Mouse (Mus musculus): Measurements from ENCODE around the gene Nrxn2. TPM values are rescaled to one million over a fixed set of nuclear protein-coding genes. Genes with fewer than 3 reads are reported as not detected.

Nrxn2 gene
- total and polyA plus RNA-seq, 3 experiments, result 0.20 to 0.71 (median 0.30) TPM

- Histone ChIP-seq H3K27ac (ENCODE audit: insufficient read depth, low read depth) (no peak overlapping the region), H3K36me3 (replicated peaks in 1 of 2; ENCODE audit: control insufficient read depth in 1 of 2, insufficient read depth in 1 of 2, low read length in 1 of 2) (no peaks in the 10 kb centered on the region), H3K27me3 (replicated peaks) (peaks cover 87% of the 10 kb centered on the region), H3K79me2 (replicated peaks; ENCODE audit: control insufficient read depth, extremely low read depth, insufficient read depth, poor library complexity, severe bottlenecking) (no peaks in the 10 kb centered on the region), H3K9ac (ENCODE audit: insufficient read depth, low read depth) (no peak overlapping the region), H3K4me1 (ENCODE audit: control insufficient read depth in 1 of 2, insufficient read depth in 2 of 2) (peaks cover 0 to 7% of the 10 kb centered on the region in 2 experiments; a peak in 3 of 4 replicates), H3K9me3 (replicated peaks; ENCODE audit: low read length) (no peaks in the 10 kb centered on the region), H3K4me2 (ENCODE audit: insufficient read depth, low read depth, poor library complexity, severe bottlenecking) (no peak overlapping the region), H3K4me3 (replicated peaks in 1 of 3; ENCODE audit: low read depth in 2 of 3, low read length in 2 of 3, poor library complexity in 1 of 3) (no peak overlapping the region)
- dilution Hi-C loops (cut with MboI; ENCODE audit: extremely low pct_ligation_motif_present, extremely low pct_unique_long_range_greater_than_20kb, low sequenced_read_pairs), result no loop called here
- in situ Hi-C loops (cut with MboI; ENCODE audit: low pct_ligation_motif_present, low pct_unique_long_range_greater_than_20kb, low sequenced_read_pairs), result loop anchor here (5.0 kb wide), 1 partner anchor 83 kb away; no protein-coding TSS in a partner anchor
- DNase-seq (ENCODE audit: extremely low read depth), result no peak
- no peak for TF ChIP-seq IRF4 (IDR thresholded peaks at IDR 0.05; ENCODE audit: low read depth, low read length)
- TF ChIP-seq HCFC1 (IDR thresholded peaks at IDR 0.05; ENCODE audit: low read depth, low read length), result no peak
- no peak for TF ChIP-seq MEF2A (IDR thresholded peaks at IDR 0.05; ENCODE audit: borderline replicate concordance, low read depth, low read length)
- TF ChIP-seq CTCF (conservative IDR thresholded peaks at IDR 0.05 in 1 of 2, IDR thresholded peaks at IDR 0.05 in 1 of 2; ENCODE audit: low read depth in 2 of 2, low read length in 2 of 2), result no peak
- no peak for TF ChIP-seq PAX5 (IDR thresholded peaks at IDR 0.05; ENCODE audit: low read length)
- no peak for TF ChIP-seq MYC (IDR thresholded peaks at IDR 0.05; ENCODE audit: low read depth, low read length)
- TF ChIP-seq RAD21 (IDR thresholded peaks at IDR 0.05; ENCODE audit: low read depth, low read length), result no peak
- TF ChIP-seq USF1 (IDR thresholded peaks at IDR 0.05; ENCODE audit: low read depth, low read length), result no peak
- TF ChIP-seq ZC3H11A (IDR thresholded peaks at IDR 0.05; ENCODE audit: low read depth, low read length), result no peak
- no peak for TF ChIP-seq EP300 (IDR thresholded peaks at IDR 0.05; ENCODE audit: low read length)
- no peak for TF ChIP-seq JUND (conservative IDR thresholded peaks at IDR 0.05; ENCODE audit: low read depth, low read length)
These were observed 75.5 kb downstream of the Nrxn2 start for GRCm38 (mm10) chr19:6494032-6494431.

DNA sequence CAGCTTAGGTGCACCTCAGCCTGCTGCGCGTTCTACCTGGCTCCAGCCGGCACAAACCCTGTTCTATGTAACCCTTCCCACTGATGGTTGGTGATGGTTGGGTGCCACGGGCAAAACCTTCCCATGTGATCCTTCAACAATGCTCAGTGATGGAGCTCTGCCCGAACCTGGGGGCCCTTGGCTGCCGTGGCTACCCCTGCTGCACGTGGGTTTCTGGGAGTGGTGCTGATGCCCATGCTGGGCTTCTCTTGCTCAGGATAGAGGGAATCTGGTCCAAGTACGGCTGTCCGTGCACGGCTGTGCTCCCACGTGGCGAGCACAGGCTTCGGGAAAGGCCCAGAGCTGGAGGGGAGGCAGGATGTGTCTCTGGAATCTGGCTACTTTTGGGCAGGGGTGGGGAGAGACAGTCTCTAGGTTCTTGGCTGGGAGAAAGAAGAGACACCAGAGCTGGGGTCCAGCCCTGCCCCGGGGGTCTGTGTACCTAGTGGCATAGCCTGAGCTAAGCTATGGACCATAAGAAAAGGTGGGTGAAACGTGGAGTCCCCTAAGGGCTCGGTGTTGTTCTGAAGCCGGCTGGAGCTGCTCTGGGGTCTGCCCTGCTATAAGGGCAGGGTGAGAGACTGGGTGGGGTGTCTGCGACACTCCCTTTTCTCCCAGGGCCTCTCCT, 76.1 kb downstream of the Nrxn2 start:
- no peak for DNase-seq (ENCODE audit: extremely low read depth)
- in situ Hi-C loops (cut with MboI; ENCODE audit: low pct_ligation_motif_present, low pct_unique_long_range_greater_than_20kb, low sequenced_read_pairs), result loop anchor here (5.0 kb wide), 1 partner anchor 83 kb away; no protein-coding TSS in a partner anchor
- Histone ChIP-seq H3K27me3 (replicated peaks) (peaks cover 89% of the 10 kb centered on the region), H3K36me3 (replicated peaks in 1 of 2; ENCODE audit: control insufficient read depth in 1 of 2, insufficient read depth in 1 of 2, low read length in 1 of 2) (no peaks in the 10 kb centered on the region), H3K27ac (ENCODE audit: insufficient read depth, low read depth) (no peak overlapping the region), H3K79me2 (replicated peaks; ENCODE audit: control insufficient read depth, extremely low read depth, insufficient read depth, poor library complexity, severe bottlenecking) (no peaks in the 10 kb centered on the region), H3K4me3 (replicated peaks in 1 of 3; ENCODE audit: low read depth in 2 of 3, low read length in 2 of 3, poor library complexity in 1 of 3) (no peak overlapping the region), H3K4me2 (ENCODE audit: insufficient read depth, low read depth, poor library complexity, severe bottlenecking) (no peak overlapping the region), H3K4me1 (ENCODE audit: control insufficient read depth in 1 of 2, insufficient read depth in 2 of 2) (peaks cover 0 to 7% of the 10 kb centered on the region in 2 experiments; a peak in 3 of 4 replicates), H3K9ac (ENCODE audit: insufficient read depth, low read depth) (no peak overlapping the region), H3K9me3 (replicated peaks; ENCODE audit: low read length) (no peaks in the 10 kb centered on the region)
- dilution Hi-C loops (cut with MboI; ENCODE audit: extremely low pct_ligation_motif_present, extremely low pct_unique_long_range_greater_than_20kb, low sequenced_read_pairs), result no loop called here
- no peak for TF ChIP-seq POLR2AphosphoS2 (IDR thresholded peaks at IDR 0.05; ENCODE audit: low read depth, low read length)
- TF ChIP-seq HCFC1 (IDR thresholded peaks at IDR 0.05; ENCODE audit: low read depth, low read length), result no peak
- TF ChIP-seq BHLHE40 (IDR thresholded peaks at IDR 0.05; ENCODE audit: low read depth, low read length), result no peak
- no peak for TF ChIP-seq RAD21 (IDR thresholded peaks at IDR 0.05; ENCODE audit: low read depth, low read length)
- TF ChIP-seq ZMIZ1 (IDR thresholded peaks at IDR 0.05; ENCODE audit: low read depth, low read length), result no peak
- no peak for TF ChIP-seq JUND (conservative IDR thresholded peaks at IDR 0.05; ENCODE audit: low read depth, low read length)
- no peak for TF ChIP-seq POLR2A (IDR thresholded peaks at IDR 0.05; ENCODE audit: low read depth, low read length)
- no peak for TF ChIP-seq ZKSCAN1 (IDR thresholded peaks at IDR 0.05; ENCODE audit: borderline replicate concordance, low read depth, low read length)

Data from CH12.LX (cell line).